Mouse (Mus musculus) gastrocnemius, postnatal 4 days (tissue): ENCODE measurements around the gene Eme2. TPM values are rescaled to one million over a fixed set of nuclear protein-coding genes. Genes with fewer than 3 reads are reported as not detected.

Experiments used
- DNase-seq, 2 experiments: peaks; one replicate each; pipeline ENCODE4 v3.0.0; 2021 to 2022; ENCODE audit warnings: low spot score in 2 of 2, mixed read lengths in 2 of 2
- total RNA-seq, 2 experiments: library from RNA; stranded (reverse); gene quantifications; 2 replicates each; pipeline ENCODE4 v1.2.3; 2021

Gene Eme2
- total RNA-seq, 2 experiments from 2014 or later, result 27.8 to 28.0 TPM

DNA sequence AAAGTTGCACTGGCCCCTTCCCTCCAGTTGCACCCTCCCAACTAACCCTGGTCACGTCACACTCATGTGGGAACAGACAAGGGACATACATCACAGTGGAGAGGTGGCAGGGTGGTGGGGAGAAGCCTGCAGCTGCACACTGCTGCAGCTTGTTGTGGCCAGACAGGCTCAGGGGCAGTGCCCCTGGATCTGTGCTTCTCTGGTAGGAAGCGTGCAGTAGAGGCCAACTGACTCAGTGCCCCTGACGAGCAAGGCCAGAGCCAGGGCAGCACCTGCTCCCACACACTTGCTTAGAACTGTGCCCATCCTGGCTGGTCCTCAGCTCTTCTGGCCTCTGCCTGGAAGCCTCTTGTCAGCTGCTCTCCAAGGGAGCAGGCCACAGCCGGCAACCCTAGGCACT, 2.7 kb upstream of the Eme2 start:
- no peak for DNase-seq

DNA sequence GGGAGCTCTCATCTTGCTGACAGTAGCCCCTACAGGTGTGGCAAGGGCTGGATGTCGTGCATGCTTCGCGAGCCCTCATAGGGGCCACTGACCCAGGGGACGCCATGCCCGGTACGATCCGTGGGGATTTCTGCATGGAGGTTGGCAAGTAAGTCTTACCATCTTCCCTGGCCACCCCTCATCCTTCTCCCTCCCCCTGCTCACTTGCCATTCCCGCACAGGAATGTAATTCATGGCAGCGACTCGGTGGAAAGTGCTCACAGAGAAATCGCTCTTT, 2.0 kb upstream of the Eme2 start:
- DNase-seq, result no peak

DNA sequence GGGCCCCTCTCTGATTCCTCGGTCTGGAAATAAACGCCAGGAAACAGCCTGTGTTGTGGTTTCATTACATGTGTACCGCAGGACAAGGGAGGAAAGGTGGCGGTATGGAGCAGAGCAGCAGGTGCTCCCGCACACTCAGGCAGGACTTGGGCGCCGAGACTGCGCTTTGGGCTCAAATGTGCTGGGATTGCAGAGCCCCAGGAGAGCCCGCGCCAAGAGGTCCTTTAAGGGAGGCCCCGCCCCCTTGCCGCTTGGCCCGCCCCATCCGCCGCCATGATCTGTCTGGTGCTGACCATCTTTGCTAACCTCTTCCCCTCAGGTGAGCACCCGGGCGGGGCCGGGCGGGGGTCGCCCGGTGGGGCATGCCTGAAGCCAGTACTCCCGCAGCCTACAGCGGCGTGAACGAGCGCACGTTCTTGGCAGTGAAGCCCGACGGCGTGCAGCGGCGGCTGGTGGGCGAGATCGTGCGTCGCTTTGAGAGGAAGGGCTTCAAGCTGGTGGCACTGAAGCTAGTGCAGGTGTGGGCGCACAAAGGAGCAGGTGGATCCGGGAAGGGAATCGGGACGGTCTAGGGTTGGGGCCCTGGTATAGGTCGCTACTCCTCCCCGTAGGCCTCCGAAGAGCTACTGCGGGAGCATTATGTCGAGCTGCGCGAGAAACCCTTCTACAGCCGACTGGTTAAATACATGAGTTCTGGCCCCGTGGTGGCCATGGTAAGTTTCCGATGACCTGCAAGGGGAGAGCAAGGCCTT, 1.5 kb upstream of the Eme2 start, which contains the start of gene Nme3:
Gene Nme3, plus strand, starts transcription at position 260 of the 752 bp plus-strand sequence.
- DNase-seq, result peak in 1 of 2 experiments; percentile 67

DNA sequence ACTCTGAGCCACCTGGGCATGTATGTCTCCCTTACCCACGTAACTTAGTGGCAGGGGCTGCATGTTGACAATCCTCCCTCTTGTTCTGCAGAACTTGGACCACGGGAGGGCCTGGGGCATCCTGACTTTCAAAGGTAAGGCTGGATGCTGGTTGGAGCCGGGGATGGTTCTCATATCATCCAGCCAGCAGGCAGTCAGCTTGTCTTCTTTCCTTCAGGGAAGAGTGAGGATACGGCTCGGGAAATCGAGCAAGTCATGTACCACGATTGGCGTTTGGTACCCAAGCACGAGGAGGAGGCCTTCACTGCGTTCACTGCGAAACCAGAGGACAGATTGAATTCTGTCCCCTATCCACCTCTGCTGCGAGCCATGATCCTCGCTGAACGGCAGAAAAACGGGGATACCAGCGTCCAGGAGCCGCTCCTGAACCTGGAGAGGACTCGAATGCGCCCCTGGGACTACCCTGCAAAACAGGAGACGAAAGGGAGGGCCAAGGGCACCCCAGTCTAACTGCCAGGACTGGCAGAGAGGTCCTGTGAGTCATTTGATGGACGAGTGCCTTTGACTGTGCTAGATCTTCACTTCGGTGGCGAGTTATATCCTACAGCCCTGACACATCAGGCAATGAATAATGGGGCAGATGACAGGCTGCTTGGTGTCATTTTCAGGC, 819 bp upstream of the Eme2 start:
- no peak for DNase-seq

DNA sequence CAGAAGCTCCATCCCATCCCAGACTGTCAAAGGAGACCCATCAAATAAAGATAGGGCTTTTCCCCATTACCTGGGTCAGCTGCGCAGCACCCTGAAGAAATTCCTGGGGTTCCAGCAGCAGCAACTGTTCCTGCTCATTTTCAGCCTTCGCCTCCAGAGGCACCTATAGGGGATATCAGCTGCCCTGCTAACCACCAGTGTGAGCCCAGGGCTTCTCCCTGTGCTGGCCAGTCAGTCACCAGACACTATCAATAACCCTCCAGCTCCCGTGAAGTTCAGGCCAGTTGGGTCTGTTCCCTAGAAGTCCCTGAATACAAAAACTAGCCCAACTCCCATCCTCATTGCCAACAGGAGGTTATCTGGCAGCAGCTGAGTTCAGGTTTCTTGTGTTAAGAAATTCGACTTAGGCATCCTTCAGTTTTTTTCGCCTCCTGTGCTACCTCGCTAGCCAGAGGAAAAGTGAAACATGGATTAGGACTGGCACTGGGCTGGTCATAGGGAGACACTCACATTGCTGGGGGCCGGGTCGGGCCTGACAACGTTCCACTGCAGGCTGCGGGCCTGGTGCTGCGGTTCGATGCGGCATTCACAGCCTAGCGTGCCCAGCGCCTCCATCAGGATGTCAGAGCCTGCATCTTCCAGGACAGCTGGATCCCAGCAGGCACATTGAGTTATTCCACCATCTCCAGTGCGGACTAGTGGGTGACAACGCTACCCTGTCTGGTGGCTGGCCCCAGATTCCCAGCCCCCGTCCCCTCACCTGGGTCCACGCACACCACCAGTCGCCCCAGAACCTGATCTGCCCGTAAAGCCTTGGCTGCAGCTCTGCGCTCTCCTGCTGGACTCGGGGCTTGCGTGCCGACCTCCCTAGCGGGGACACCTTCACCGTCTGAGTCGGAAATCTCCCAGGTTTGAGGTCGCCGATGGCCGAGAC, 559 bp downstream of the Eme2 start:
- no peak for DNase-seq

DNA sequence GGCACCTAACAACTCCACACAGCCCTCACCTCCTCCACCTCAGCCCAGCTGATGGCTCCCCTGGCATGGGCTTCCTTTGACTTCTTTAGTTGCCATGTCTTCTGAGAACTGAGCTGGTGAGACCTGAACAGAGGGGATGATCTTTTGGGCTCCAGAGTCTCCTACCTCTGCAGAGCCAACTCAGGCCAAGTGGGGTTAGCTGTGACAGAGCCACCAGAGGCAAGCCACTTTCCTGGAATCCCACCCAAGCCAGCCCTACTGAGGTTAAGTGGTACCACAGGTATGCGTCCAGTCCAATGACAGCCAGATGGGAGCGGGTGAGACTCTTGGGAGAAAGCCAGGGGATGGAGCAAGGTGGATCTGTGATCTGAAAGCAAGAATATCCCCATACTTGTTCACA, 1.6 kb downstream of the Eme2 start:
- DNase-seq, result no peak

DNA sequence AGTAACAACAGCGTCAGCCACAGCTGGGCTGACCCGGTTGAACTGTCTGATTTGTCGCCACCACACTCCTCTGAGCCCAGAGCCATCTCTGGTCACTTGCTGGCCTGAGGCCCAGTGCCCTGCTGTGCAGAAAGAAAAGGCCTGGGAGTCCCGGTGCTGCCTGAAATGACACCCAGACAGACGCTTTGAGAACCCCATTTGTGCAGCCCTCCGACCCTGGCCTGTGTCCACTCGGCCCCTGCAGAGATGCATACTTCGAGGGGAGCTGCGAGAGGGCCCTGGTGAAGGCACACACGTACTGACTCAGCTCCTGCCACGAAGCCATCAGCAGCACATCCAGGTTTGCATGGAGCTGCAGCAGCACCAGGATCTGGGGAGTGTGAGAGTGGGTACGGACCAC, 2.1 kb downstream of the Eme2 start:
- no peak for DNase-seq

DNA sequence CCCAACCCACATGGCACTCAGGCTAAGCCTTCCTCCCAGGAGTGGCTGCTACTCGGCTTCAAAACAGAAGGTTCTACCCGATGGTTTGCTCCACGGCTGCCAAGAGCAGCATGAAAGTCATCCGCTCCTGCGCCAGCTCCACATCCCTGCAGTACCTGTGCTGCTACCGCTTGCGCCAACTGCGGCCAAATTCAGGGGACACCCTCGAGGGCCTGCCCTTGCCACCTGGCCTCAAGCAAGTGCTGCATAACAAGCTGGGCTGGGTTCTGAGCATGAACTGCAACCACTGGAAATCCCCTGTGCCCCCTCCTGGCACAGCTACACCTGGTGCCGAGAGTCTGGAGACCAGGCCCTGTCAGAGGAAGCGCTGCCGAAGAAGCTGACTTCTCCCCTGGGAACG, 3.6 kb downstream of the Eme2 start:
- no peak for DNase-seq

DNA sequence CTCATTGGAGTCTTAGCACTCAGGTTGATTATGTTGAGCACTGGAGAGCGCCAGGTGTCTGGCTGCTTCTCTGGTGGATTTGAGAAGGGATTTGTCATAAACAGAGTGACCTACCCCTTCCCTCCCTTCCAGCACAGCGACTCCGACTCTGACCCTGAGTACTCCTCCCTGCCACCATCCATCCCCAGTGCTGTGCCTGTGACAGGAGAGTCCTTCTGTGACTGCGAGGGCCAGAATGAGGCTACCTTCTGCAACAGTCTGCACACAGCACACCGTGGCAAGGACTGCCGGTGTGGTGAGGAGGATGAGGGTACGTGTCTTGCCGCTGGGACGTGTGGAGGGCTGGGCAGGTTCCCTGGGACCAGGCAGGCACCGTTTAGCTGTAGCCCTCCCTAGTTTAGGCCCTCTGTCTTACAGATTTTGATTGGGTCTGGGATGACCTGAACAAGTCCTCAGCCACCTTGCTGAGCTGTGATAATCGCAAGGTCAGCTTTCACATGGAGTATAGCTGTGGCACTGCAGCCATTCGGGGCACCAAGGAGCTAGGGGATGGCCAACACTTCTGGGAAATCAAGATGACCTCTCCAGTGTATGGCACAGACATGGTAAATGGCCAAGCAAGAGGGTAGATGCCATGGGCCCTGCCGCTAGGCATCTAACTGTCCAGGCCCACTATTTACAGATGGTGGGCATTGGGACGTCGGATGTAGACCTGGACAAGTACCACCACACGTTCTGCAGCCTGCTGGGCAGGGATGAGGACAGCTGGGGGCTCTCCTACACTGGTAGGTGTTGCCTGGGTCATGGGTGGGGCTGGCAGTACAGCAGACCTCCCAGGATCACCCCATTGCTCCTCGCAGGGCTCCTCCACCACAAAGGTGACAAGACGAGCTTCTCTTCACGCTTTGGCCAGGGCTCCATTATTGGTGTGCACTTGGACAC, 4.5 kb downstream of the Eme2 start:
- DNase-seq, result no peak

DNA sequence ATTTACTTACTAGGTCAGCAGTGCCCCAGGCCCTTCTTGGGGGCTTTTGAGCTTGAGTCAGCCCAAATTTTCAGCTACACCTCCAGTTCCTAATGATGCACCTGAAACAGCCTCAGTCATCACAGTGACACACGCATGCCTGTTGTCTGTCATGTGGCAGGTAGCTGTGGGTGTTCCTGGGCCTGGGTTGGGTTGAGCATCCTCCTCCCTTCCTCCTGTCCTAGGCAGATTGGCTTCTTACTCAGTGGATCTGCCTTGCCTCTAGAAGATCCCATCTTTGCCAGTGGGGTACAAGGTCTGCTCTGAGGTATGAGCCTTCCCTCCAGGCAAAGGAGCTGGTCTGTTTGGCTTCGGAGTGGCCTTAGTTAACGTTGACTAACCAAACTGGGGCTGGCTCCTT, 6.0 kb downstream of the Eme2 start:
- no peak for DNase-seq

DNA sequence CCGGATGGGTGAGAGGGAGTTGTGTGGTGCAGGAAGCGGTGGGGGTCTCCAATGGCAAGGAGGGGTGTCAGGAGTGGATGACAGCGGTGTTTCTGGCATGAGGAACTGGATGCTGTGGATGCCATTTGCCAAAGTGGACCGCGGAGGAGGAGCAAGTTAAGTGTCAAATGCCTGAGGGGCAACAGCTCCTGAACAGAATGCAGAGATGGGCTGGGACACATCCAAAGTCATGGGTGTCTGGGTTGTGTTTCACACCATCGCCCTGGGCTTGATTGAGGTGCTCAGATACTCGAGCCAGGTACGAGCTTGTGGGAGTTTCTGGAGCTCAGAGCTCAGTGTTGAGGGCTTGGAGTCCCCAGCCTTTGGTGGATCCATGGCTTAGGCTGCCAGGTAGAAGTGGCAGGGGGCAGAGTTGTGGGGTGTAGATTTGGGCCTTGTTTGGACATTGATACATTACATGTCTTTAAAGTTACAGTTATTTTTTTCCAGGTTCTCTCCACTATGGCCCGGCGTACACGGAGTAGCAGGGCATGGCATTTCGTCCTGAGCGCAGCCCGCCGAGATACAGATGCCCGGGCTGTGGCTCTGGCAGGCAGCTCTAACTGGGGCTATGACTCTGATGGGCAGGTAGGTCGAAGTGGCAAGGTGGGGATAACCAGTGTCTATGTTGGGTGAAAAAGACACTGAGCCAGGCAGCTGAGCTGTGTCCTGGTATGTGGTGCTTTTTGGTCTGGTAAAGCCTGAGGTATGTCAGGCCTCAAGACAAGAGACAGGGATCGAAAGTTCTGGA, 7.4 kb downstream of the Eme2 start:
- no peak for DNase-seq

DNA sequence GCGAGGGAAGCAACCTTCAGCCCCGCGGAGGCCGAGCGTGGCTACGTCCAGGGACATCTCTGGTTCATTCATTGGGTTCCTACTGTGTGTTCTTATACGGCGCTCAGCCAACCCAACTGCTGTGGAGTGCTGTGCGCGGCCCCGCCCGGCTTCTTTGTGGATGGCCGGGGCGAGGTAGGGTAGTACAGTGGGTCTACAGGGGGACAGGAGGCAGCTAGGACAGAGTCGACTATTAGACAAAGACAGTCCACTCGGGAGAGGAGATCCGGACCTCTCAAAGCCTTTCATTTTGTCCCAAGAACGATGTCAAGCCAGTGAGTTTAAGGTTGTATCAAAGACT, 8.0 kb downstream of the Eme2 start:
- DNase-seq, result no peak

DNA sequence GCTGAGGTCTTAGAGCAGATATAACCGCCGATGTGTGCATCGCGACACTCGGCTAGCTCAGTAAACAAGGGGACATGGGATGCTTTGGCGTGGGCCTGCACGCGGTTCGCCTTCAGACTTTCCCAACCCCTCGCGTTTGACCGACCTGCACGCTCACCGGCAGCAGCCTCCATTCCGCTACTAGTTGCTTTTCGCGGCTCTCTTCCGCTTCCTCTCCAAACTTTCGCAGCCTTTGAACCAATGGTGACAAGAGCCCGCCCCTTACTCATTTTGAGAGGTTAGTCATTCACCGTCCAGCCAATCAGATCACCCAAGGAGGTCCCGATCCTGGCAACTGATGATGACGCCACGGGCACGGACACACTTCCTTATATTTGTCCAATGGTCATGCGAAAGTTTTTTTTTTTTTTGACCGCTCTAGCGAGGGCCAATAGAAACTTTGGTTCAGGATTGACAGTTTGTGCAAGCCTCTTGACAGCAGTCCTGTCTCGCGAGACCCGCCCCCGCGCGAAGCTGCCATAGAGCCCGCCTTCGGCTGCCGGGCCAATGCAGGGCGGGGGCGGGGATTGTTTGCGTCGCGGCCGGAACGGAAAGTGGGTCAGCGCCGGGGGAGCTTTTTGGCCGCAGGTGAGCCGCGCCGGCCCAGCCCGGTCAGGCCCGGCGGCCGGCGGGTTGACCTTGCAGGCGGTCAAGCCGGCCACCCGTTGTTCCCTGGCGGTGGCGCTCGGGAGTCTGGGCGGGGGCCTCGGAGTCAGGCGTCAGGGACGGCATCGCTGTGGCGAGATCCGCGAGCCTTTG, 8.6 kb downstream of the Eme2 start, which contains the start of the genes Nubp2 and Spsb3:
Gene Nubp2, minus strand, starts transcription at position 216 of the 798 bp plus-strand sequence.
Gene Spsb3, plus strand, starts transcription at position 510 of the 798 bp plus-strand sequence.
- peak; percentile 97 to 99 for DNase-seq

DNA sequence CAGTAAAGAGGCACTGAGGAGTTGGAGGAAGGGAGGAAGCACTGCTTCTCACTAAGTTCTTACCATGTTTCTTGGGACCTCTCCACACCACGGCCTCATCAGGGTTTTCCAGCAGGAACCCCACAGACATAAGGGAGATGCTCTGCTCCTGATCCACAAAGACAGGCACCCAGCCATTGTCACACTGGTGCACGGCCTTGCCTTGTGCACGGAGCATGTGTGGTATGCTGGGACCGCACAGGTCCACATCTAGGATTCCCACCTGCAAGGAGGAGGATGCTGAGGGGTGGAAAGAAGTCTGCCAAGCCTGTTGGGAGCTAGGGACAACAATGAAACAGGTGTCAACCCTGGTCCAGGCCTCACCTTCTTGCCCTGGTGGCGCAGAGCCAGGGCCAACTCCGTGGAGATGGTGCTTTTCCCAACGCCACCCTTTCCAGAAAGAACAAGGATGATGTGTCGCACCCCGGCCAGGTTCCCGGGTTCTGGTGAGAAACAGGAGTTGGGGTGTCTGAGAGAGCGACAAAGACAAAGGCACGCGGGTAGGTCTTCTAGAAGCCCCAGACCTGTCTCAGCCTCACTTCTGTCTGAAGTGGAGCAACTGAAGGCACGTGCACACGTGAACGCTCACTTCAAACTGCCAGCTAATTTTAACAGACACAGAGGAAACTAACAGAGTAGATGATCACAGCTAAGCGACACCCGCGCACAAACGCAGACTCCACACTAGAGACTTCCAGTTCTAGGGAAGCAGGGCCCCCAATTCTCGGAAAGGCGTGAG, 9.3 kb downstream of the Eme2 start:
- no peak for DNase-seq

DNA sequence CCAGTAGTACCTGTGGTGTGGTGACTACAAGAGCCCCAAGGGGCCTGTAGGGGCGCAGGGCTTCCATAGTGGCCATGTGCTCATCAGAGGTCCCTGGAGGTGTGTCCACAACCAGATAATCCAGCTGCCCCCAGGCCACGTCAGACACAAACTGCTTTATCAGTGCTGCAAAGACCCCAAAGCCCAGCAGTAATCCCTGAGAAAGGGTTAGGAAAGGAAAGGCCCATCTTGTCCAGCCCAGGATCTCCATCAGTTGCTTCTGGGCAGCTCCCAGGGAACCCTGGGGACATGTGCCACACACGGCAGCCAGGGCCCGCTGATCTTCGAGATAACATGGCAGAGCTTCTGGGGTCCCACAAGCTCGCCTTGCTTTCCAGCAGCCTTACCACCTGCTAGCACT, 10.5 kb downstream of the Eme2 start:
- DNase-seq, result no peak

DNA sequence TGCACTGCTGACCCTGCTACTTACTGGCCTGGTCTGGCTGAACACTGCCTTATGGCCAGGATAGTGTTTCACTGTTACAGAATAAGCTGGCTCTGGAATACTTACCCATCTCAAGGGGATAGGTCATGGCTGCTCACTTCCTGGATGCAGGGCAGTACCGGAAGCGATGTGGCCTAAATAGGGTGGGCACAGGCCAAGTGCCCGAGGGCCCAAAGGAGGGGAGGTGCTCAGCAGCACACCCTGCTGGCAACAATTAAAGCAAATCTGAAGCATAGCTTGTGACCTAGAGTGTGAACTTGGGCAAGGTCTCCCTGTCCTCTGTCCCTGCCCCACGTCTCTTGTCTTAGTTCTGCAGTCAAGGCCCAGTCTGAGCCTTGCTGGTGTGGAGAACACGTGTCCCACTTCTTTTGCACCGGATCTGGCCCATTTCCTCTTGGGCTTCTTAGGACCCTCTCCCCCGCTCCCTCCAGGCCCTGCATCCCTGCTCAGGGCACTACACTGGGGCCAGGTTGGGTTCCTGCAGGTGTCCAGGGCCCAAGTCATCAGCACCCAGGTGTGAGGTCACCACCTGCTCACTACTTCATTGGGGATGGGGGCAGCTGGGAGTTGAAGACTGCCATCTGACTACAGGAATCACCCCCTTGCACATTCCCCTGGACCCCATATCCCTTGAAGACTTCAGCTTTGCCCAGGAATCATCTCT, 13.0 kb downstream of the Eme2 start:
- DNase-seq, result no peak

DNA sequence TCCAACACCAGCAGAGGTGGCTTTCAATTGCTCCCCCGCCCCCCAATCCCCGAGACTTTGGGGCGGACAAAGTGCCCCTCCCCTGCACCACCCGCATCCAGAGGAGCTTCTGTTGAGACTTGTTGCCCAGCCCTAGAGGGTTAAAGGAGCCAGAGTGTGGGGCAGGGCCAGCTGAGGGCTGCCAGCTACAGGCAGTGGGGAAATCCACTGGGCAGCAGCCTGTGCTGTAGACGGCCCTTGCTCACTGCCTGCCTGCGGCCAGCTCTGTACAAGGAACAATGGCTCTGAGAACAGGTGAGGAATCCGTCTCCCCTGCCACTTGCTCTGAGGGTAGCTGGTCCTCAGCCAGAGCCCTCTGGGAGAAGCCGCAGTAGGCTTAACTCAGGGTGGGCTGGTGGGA, 16.4 kb downstream of the Eme2 start:
- DNase-seq, result no peak

DNA sequence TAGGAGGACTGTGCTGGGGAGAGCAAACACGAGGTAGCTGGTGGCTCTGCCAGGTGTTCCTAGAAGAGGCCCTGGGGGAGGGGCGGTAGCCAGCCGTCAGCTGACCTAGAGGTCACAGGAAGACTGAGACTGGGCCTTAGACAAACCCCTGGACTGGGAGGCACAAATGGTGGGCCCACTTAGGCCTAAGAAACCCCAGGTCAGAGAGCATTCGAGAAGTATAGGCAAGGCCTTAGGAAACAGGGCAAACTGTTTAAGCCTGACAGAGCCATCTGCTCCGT, 16.8 kb downstream of the Eme2 start:
- DNase-seq, result no peak
